Mouse (Mus musculus) CH12.LX (cell line): ENCODE data around the gene Qser1.

ENCODE experiments used
- CTCF ChIP-seq, 2 experiments: IDR thresholded peaks in 1 of 2; conservative IDR thresholded peaks in 1 of 2; 2 replicates each; pipeline ENCODE4 v1.5.1; 2011 to 2012; ENCODE audit warnings: low read depth in 2 of 2, low read length in 2 of 2, improper control_type of control experiment in 1 of 2, inconsistent platforms in 1 of 2, mild to moderate bottlenecking in 1 of 2, moderate library complexity in 1 of 2
- EP300 ChIP-seq: IDR thresholded peaks from 2 replicates; pipeline ENCODE4 v1.6.1; 2011; ENCODE audit warnings: low read length, improper control_type of control experiment
- IRF4 ChIP-seq: IDR thresholded peaks from 2 replicates; pipeline ENCODE4 v1.6.1; 2014; ENCODE audit warnings: low read depth, mild to moderate bottlenecking, inconsistent platforms, low read length, improper control_type of control experiment
- MAX ChIP-seq: IDR thresholded peaks from 2 replicates; pipeline ENCODE4 v1.6.1; 2011; ENCODE audit warnings: low read length, improper control_type of control experiment
- MEF2A ChIP-seq: IDR thresholded peaks from 2 replicates; pipeline ENCODE4 v1.6.1; 2014; ENCODE audit warnings: low read depth, mild to moderate bottlenecking, inconsistent platforms, low read length, improper control_type of control experiment, borderline replicate concordance
- USF1 ChIP-seq: IDR thresholded peaks from 2 replicates; pipeline ENCODE4 v1.6.1; 2014; ENCODE audit warnings: low read depth, mild to moderate bottlenecking, inconsistent platforms, low read length, improper control_type of control experiment

DNA sequence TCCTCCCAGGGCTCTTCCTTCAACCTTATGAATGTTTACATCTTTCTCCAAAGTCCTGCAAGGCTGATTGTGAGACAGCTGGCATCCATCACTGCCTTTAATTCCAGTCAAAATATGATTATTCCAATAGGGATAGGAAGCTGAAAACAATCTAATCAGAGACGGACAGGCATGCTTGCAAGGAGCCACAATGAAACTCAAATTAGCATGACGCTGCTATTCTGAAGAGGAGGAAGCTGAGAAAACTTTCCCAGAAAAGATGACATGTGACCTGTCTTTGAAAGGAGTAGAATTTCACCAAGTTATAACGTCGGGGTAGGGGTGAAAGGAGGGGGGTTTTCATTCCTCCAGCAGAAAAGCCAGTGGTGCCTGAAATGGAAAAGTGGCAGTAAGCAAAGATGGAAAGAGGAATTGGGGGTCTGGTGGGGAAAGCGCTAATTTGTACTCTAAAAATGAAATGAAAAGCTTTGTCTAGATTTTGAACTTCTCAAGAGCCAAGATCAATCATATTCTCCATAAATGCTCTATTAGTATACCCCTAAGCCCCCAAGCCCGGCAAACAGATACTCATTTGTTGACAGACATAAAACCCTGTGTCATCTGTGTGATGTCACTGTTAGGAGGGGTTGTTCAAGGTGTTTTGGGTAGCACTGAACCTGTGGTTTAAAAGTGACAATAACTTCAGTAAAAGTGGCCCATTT, 105.7 kb downstream of the Qser1 start:
- no peak for TF ChIP-seq MAX
- TF ChIP-seq IRF4: no peak
- TF ChIP-seq USF1: no peak
- no peak for TF ChIP-seq MEF2A
- no peak for TF ChIP-seq EP300
- TF ChIP-seq CTCF (conservative IDR thresholded peaks at IDR 0.05 in 1 of 2, IDR thresholded peaks at IDR 0.05 in 1 of 2; ENCODE audit: low read depth in 2 of 2, low read length in 2 of 2): no peak
